Mouse (Mus musculus): Measurements from ENCODE around the gene Atp2b4.

DNA sequence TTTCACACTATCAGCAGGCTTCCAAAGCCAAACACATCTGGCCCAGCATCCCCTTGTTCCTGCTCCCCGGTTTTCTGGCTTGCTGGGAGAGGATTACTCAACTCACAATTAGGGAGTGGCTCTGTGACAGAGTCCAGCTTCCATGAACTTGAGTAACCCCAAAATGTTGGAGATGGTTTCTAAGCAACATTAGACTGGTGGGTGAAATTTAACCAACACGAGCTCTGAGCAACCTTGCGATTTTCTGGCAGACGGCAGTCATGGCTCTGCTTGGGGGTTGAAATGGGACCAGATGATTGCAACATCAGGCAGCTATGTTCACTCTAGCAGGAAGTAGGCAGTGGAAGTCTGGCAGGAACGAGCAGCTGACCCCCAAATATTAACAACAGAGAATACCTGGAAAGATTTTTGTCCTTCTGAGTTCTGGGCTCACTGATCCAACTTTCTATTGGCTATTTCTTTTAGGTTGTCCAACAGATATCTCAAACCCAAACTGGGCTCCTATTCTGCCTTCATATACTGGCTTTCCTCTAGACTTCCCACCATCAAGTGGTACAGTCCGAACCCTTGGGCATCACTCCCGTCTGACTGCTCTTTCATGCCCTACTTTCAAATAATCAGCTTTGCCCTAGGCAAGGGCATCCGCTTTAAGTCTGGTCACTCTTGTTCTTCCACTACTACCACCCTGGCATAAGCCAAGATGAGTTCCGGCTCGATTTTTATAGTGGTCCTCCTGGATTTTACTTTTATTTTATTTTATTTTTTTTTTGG, 114.9 kb downstream of the Atp2b4 start:
- TF ChIP-seq POLR2A (IDR thresholded peaks at IDR 0.05; ENCODE audit: borderline replicate concordance, extremely low read depth, low read depth, low read length) (no peak), CTCF (IDR thresholded peaks at IDR 0.05; ENCODE audit: insufficient read depth, low read length) (no peak)

All from lung, adult 2 months (tissue).